Mouse (Mus musculus) urinary bladder, adult 18-20 months (tissue): ENCODE data around the gene H13.
"Not testable (repeated sequence)": the region's sequence is repeated elsewhere in the genome, so short reads cannot be mapped to it uniquely, and the experiment has no call there.

ENCODE experiments used
- DNase-seq, 2 experiments: peaks; one replicate each; pipeline ENCODE4 v3.0.0; 2022; ENCODE audit warnings: low spot score in 2 of 2, mixed read lengths in 2 of 2

The H13 gene

GRCm38 (mm10) chr2:152661163-152661562 is 8.1 kb upstream of the H13 start:
- no peak for DNase-seq

- DNase-seq = not testable (repeated sequence)
Measured at GRCm38 (mm10) chr2:152666191-152666590, 3.1 kb upstream of the H13 start.

GRCm38 (mm10) chr2:152669639-152670484 is 601 bp downstream of the H13 start:
- DNase-seq = no peak

- DNase-seq = no peak
Measured at GRCm38 (mm10) chr2:152670983-152671641, 1.9 kb downstream of the H13 start.

- DNase-seq = no peak
Measured at GRCm38 (mm10) chr2:152671642-152671999, 2.4 kb downstream of the H13 start.

- DNase-seq = no peak
Measured at GRCm38 (mm10) chr2:152672166-152672565, 2.9 kb downstream of the H13 start.

GRCm38 (mm10) chr2:152674148-152674547 is 4.9 kb downstream of the H13 start:
- no peak for DNase-seq

- no peak for DNase-seq
Measured at GRCm38 (mm10) chr2:152675252-152675791, 6.1 kb downstream of the H13 start.

- DNase-seq = no peak
Measured at GRCm38 (mm10) chr2:152678302-152678701, 9.0 kb downstream of the H13 start.

GRCm38 (mm10) chr2:152678925-152679324 is 9.7 kb downstream of the H13 start:
- no peak for DNase-seq

- no peak for DNase-seq
Measured at GRCm38 (mm10) chr2:152679701-152680355, 10.6 kb downstream of the H13 start.

GRCm38 (mm10) chr2:152683086-152683485 is 13.8 kb downstream of the H13 start:
- no peak for DNase-seq

- DNase-seq = no peak
Measured at GRCm38 (mm10) chr2:152686399-152686798, 17.1 kb downstream of the H13 start.

- DNase-seq = peak; percentile 71 to 90
Measured at GRCm38 (mm10) chr2:152686806-152687267, 17.6 kb downstream of the H13 start, which contains the start of gene Mcts2. Gene Mcts2 (plus strand): TSS chr2:152687035.

- no peak for DNase-seq
Measured at GRCm38 (mm10) chr2:152691564-152692217, 22.4 kb downstream of the H13 start.

GRCm38 (mm10) chr2:152693233-152693632 is 24.0 kb downstream of the H13 start:
- DNase-seq = no peak

GRCm38 (mm10) chr2:152693735-152694134 is 24.5 kb downstream of the H13 start:
- DNase-seq = no peak

- no peak for DNase-seq
Measured at GRCm38 (mm10) chr2:152694708-152695107, 25.4 kb downstream of the H13 start.

GRCm38 (mm10) chr2:152696016-152696415 is 26.8 kb downstream of the H13 start:
- DNase-seq = no peak

GRCm38 (mm10) chr2:152696476-152697164 is 27.4 kb downstream of the H13 start:
- peak; percentile 86 to 91 for DNase-seq

- DNase-seq = no peak
Measured at GRCm38 (mm10) chr2:152700138-152700537, 30.9 kb downstream of the H13 start.
